ENCODE assay signal across 28 mouse cellular contexts in the genomic region with DNA sequence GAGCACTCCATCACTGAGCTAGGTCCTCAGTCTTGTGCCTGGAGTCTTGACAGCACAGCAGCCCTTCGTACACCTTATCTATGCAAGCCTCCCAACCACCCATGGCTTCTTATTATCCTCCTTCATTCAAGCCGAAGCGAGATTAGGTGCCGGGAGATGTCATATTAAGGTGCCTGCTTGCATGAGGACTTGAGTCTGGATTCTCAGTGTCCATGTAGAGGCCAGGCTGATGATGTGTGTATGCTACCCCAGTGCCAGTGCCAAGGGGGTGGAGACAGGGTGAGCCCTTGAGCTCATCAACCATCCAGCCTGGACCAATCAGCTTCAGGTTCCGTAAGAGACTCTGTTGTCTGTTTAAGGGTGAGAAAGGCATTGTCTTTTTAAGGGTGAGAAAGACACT. TPM values are rescaled to one million over a fixed set of nuclear protein-coding genes. Genes with fewer than 3 reads are reported as not detected.
DNase-seq lines count a peak whose midpoint lies in the region; ATAC-seq and TF ChIP-seq lines count a peak whose summit lies in the region.
"Had no signal": no experiment of that assay in that cellular context is flagged by ENCODE, and none has a peak within 500 bp of the region (broad histone marks: within the 10 kb centered on the region; RNA-seq: fewer than 3 reads in every experiment).

No protein-coding gene starts in this region.

- no peak for TF ChIP-seq POLR2A in liver, adult 2 months (IDR thresholded peaks at IDR 0.05; ENCODE audit: extremely low read depth, insufficient read depth, low read length)

- H3K4me3 ChIP-seq in liver, adult 2 months (ENCODE audit: insufficient read depth, low read depth, low read length), result no peak overlapping the region
- H3K4me3 ChIP-seq in liver, embryonic 12.5 days, result no peak overlapping the region
- H3K4me3 ChIP-seq: embryonic facial prominence, embryonic 10.5 days; embryonic facial prominence, embryonic 13.5 days; erythroblast, embryonic 14.5 days; forebrain, embryonic 12.5 days; forebrain, embryonic 15.5 days; heart, embryonic 13.5 days; hindbrain, embryonic 10.5 days; hindbrain, embryonic 13.5 days had no signal

- DNase-seq in heart, adult 11 months, result peak; percentile 90
- no peak for DNase-seq in heart, postnatal 4 days
- no peak for DNase-seq in liver, adult 2 months (ENCODE audit: extremely low read depth, low read depth, low spot score)
- DNase-seq in 3T3-L1 (ENCODE audit: low read depth, low spot score), result peak; percentile 40
- DNase-seq in layer of hippocampus, postnatal 14 days (ENCODE audit: low spot score in 2 of 2), result no peak
- DNase-seq: adrenal gland, adult 8-10 months; adrenal gland, postnatal 25 days; B cell, adult 2 months; cerebellum, adult 11-12 months; cerebellum, adult 8-10 months; cerebellum, postnatal 10 days; cerebellum, postnatal 36 days; embryo, embryonic 11 days; gastrocnemius, postnatal 25 days had no signal

- ATAC-seq in liver, embryonic 12.5 days, result no peak
- ATAC-seq: activated CD4-positive, CD25-positive, alpha-beta regulatory T cell, adult 4 months; forebrain, embryonic 15.5 days; hindbrain, postnatal 0 days; inflammation-experienced regulatory T-cells, adult 6 months; intestine, embryonic 16.5 days had no signal

- no peaks in the 10 kb centered on the region for H3K79me2 ChIP-seq in liver, adult 2 months (ENCODE audit: control insufficient read depth, insufficient read depth, low read length)

- no peaks in the 10 kb centered on the region for H3K9me3 ChIP-seq in liver, embryonic 12.5 days (replicated peaks)
- H3K9me3 ChIP-seq: embryonic facial prominence, embryonic 10.5 days; embryonic facial prominence, embryonic 13.5 days; forebrain, embryonic 12.5 days; forebrain, embryonic 15.5 days; G1E; heart, embryonic 13.5 days; hindbrain, embryonic 13.5 days had no signal

- H3K27ac ChIP-seq in liver, adult 2 months (replicated peaks; ENCODE audit: insufficient read depth, low read depth, low read length), result peak overlapping the region; percentile 28
- H3K27ac ChIP-seq in liver, embryonic 12.5 days, result no peak overlapping the region
- H3K27ac ChIP-seq: embryonic facial prominence, embryonic 10.5 days; embryonic facial prominence, embryonic 13.5 days; forebrain, embryonic 12.5 days; forebrain, embryonic 15.5 days; heart, embryonic 13.5 days; hindbrain, embryonic 10.5 days; hindbrain, embryonic 13.5 days; hindbrain, postnatal 0 days had no signal

- H3K4me1 ChIP-seq in liver, adult 2 months (ENCODE audit: control insufficient read depth, insufficient read depth, low read length), result peaks cover 20% of the 10 kb centered on the region
- H3K4me1 ChIP-seq in liver, embryonic 12.5 days, result peaks cover 22% of the 10 kb centered on the region
- H3K4me1 ChIP-seq: forebrain, embryonic 15.5 days had no signal

- no peak overlapping the region for H3K9ac ChIP-seq in liver, adult 2 months (ENCODE audit: low read depth, low read length)
- H3K9ac ChIP-seq in liver, embryonic 12.5 days, result no peak overlapping the region
- H3K9ac ChIP-seq: embryonic facial prominence, embryonic 13.5 days; forebrain, embryonic 12.5 days; forebrain, embryonic 15.5 days; heart, embryonic 13.5 days; hindbrain, embryonic 13.5 days had no signal

- no peaks in the 10 kb centered on the region for H3K27me3 ChIP-seq in liver, adult 2 months (ENCODE audit: control insufficient read depth, insufficient read depth, low read length)
- H3K27me3 ChIP-seq in liver, embryonic 12.5 days (replicated peaks), result no peaks in the 10 kb centered on the region; the same call in 1 of the 2 replicates
- H3K27me3 ChIP-seq: embryonic facial prominence, embryonic 13.5 days; forebrain, embryonic 15.5 days; heart, embryonic 13.5 days; hindbrain, embryonic 13.5 days had no signal

- no peak overlapping the region for H3K4me2 ChIP-seq in liver, embryonic 12.5 days
- H3K4me2 ChIP-seq: embryonic facial prominence, embryonic 13.5 days; forebrain, embryonic 12.5 days; forebrain, embryonic 15.5 days; heart, embryonic 13.5 days; hindbrain, embryonic 13.5 days had no signal

- no peaks in the 10 kb centered on the region for H3K36me3 ChIP-seq in liver, adult 2 months (ENCODE audit: control insufficient read depth, insufficient read depth, low read length)
- no peaks in the 10 kb centered on the region for H3K36me3 ChIP-seq in liver, embryonic 12.5 days
- H3K36me3 ChIP-seq: embryonic facial prominence, embryonic 10.5 days; embryonic facial prominence, embryonic 13.5 days; forebrain, embryonic 12.5 days; forebrain, embryonic 15.5 days; G1E; heart, embryonic 13.5 days; hindbrain, embryonic 10.5 days; hindbrain, embryonic 13.5 days had no signal

- WGBS in liver, adult 2 months, result 93% methylated on average over 5 of the region's 5 CpGs
- WGBS in liver, embryonic 12.5 days (ENCODE audit: insufficient replicate concordance), result 60% methylated on average over 5 of the region's 5 CpGs

- no peak for TF ChIP-seq CTCF in liver, adult 2 months (IDR thresholded peaks at IDR 0.05; ENCODE audit: low read depth, low read length)

RNA-seq across cellular contexts. Expression of a gene that starts 10.8 kb away (rescaled TPM):
- total RNA-seq in heart, postnatal 4 days (2021), result 1 to 10 TPM; 8.8 to 9.5 TPM
- total RNA-seq in liver, adult 2 months (2014; rRNA removed), result 14.3 and 21.5 TPM in 2 replicates
- polyA plus RNA-seq in liver, adult 2 months (2012; rRNA removed), result 11.0 and 12.7 TPM in 2 replicates
- 17.1 and 17.3 TPM in 2 replicates for polyA plus RNA-seq in liver, embryonic 12.5 days (2016; fragmentation: Nextera tagmentation; extraction: Ambion mirVana)
- 10 to 100 TPM; 37.6 to 40.3 TPM for total RNA-seq in layer of hippocampus, postnatal 14 days (2021)

RNA-seq across cellular contexts. Expression of a gene that starts 47.1 kb away (rescaled TPM):
- 10 to 100 TPM; 87.5 to 96.8 TPM for total RNA-seq in heart, postnatal 4 days (2021)
- 6.5 and 8.2 TPM in 2 replicates for total RNA-seq in liver, adult 2 months (2014; rRNA removed)
- 23.4 and 25.2 TPM in 2 replicates for polyA plus RNA-seq in liver, adult 2 months (2012; rRNA removed)
- polyA plus RNA-seq in liver, embryonic 12.5 days (2016; fragmentation: Nextera tagmentation; extraction: Ambion mirVana), result 12.8 and 13.8 TPM in 2 replicates
- 10 to 100 TPM; 64.8 to 69.1 TPM for total RNA-seq in layer of hippocampus, postnatal 14 days (2021)

Comparison
In these comparisons a context has a peak if more than half of its experiments do, and no peak if none do; other contexts are left out.
1. DNase-seq: peak in heart, adult 11 months (single experiment) and 3T3-L1 (single experiment); none in heart, postnatal 4 days (single experiment), liver, adult 2 months (single experiment) and layer of hippocampus, postnatal 14 days (0 of 2).